Mouse (Mus musculus) kidney, postnatal 0 days (tissue): ENCODE measurements at regions not wholly inside any gene's neighbourhood (a gene's known extent, or its start where the extent isn't known, plus 50 kb on each side); places are given as distances from the start of the nearest gene placed in this dataset.
A peak's percentile ranks its signal among the peaks of the same experiment; 100 is the strongest.

Source experiments
- ATAC-seq: fragments of 200-750 bp; cut with Nextera tagmentation; replicated peaks from 2 replicates; pipeline ENCODE4 v1.8.0; 2017; ENCODE audit warnings: low read depth, moderate number of reproducible peaks, moderate TSS enrichment, moderate library complexity; ENCODE audit not compliant: low FRiP score
- DNase-seq: peaks from one replicate; pipeline ENCODE4 v3.0.0-alpha.2; 2016; ENCODE audit warnings: low spot score
- H3K27ac ChIP-seq: fragments of 300-500 bp; sonication (generic); 2 replicates; pipeline ENCODE4 v1.5.1; 2014; ENCODE audit warnings: mild to moderate bottlenecking
- H3K27me3 ChIP-seq: fragments of 300-500 bp; sonication (generic); 2 replicates; pipeline ENCODE4 v1.6.1; 2014; ENCODE audit warnings: low read length, mixed read lengths; ENCODE audit not compliant: insufficient read depth
- H3K36me3 ChIP-seq: fragments of 300-500 bp; sonication (generic); 2 replicates; pipeline ENCODE4 v1.6.1; 2014; ENCODE audit warnings: low read length, mixed read lengths; ENCODE audit not compliant: insufficient read depth
- H3K4me1 ChIP-seq: fragments of 300-500 bp; sonication (generic); replicated peaks from 2 replicates; pipeline ENCODE4 v1.6.1; 2014; ENCODE audit warnings: antibody characterized with exemption, low read length, mixed read lengths; ENCODE audit not compliant: insufficient read depth
- H3K4me2 ChIP-seq: fragments of 300-500 bp; sonication (generic); 2 replicates; pipeline ENCODE4 v1.6.1; 2014; ENCODE audit warnings: mild to moderate bottlenecking, low read length, moderate library complexity, mixed read lengths
- H3K4me3 ChIP-seq: fragments of 300-500 bp; sonication (generic); replicated peaks from 2 replicates; pipeline ENCODE4 v1.5.1; 2014; ENCODE audit warnings: low read depth, low read length
- H3K9ac ChIP-seq: fragments of 300-500 bp; sonication (generic); 2 replicates; pipeline ENCODE4 v1.6.1; 2014; ENCODE audit warnings: low read depth, low read length
- H3K9me3 ChIP-seq: fragments of 300-500 bp; sonication (generic); replicated peaks from 2 replicates; pipeline ENCODE4 v1.6.1; 2016; ENCODE audit warnings: low read length, inconsistent platforms, mixed read lengths
- CTCF ChIP-seq: IDR thresholded peaks from 2 replicates; pipeline ENCODE4 v1.5.1; 2016; ENCODE audit warnings: antibody characterized with exemption, low read depth, mild to moderate bottlenecking, moderate library complexity
- WGBS: fragments of 180-500 bp; shearing (Covaris S2); extraction: QIAGEN DNeasy Blood & Tissue Kit; methylation state at CpG from one replicate; pipeline ENCODE4 v1.1.7; 2014; 5-methylcytosine and 5-hydroxymethylcytosine counted together

DNA sequence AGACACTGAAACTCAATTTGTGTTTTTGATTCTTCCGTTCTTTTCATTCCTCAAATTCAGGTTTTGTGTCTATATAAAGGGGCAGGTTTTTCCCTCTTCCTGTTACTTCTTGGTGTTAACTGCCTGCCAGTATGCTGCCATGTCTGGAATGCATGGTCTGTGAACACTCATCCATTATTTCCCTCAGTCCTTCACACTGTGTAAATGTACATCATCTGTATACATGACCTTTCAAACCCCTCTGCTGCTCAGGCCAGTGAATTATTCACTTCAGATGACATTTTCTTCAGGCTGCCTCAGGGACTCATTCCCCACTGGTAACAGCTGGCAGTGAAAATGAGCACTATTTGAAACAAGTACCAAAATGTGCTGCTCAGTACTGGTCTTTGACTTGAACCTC lies 512.0 kb upstream of the Atxn7l3b start:
- H3K4me1 ChIP-seq, result no peaks in the 10 kb centered on the region
- TF ChIP-seq CTCF, result no peak
- H3K4me3 ChIP-seq, result no peak overlapping the region
- no peak overlapping the region for H3K27ac ChIP-seq
- ATAC-seq (no peak), DNase-seq (no peak)
- no peaks in the 10 kb centered on the region for H3K36me3 ChIP-seq
- no peak overlapping the region for H3K4me2 ChIP-seq
- H3K9me3 ChIP-seq, result no peaks in the 10 kb centered on the region
- no peak overlapping the region for H3K9ac ChIP-seq
- H3K27me3 ChIP-seq, result no peaks in the 10 kb centered on the region
- WGBS, result 80% methylated on average over 1 of the region's 1 CpGs

DNA sequence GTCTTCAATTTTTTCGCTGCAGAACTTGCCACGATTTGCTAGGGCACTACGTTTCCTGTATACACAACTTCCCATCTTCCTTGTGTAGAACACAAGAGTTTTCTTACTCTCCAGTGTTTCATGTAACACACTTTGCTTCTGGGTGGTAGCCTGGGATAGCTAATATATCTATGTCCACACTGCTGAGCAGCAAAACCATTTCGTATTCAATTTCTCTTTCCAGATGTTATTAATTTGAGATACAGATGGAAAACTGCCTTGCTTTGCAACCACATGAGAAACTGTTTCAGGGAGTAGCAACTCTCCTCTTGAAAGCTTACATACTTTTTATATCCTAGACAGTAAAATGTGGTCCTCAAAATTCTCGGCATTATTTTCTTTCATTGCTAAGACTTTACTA lies 502.4 kb upstream of the Atxn7l3b start:
- no peak for DNase-seq
- WGBS, result 85% methylated on average over 5 of the region's 5 CpGs
- ATAC-seq, result no peak
- no peaks in the 10 kb centered on the region for H3K27me3 ChIP-seq
- H3K4me2 ChIP-seq, result no peak overlapping the region
- no peak overlapping the region for H3K27ac ChIP-seq
- H3K36me3 ChIP-seq, result no peaks in the 10 kb centered on the region
- TF ChIP-seq CTCF, result no peak
- H3K9ac ChIP-seq, result no peak overlapping the region
- H3K4me1 ChIP-seq, result no peaks in the 10 kb centered on the region
- no peaks in the 10 kb centered on the region for H3K9me3 ChIP-seq
- no peak overlapping the region for H3K4me3 ChIP-seq

DNA sequence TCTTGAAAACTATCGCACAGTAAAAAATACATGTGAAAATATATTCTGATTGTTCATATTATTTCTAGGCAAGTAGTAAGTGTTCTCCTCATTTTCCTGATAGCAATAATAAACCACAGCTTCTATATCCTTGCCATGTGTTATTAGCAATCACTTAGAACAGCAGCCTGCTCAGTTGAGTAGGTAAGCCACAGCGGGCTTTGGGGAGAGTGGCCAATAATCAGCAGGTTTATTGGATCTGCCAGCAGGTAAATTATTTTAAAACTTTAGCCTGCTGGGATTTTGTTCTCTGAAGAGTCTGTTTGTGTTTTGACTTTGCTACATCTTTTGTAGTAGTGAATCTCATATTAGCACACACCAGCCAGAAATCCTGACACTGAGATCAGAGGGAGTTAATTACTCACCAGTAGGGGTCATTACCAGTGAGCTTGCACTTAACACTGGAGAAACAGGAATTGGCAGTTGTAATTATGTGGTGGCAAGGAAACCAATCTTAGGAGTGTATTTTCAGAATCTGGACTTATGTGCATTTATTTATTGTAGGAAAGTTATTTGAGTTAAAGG lies 482.5 kb upstream of the Atxn7l3b start:
- Histone ChIP-seq H3K36me3 (no peaks in the 10 kb centered on the region), H3K27me3 (no peaks in the 10 kb centered on the region), H3K4me2 (no peak overlapping the region), H3K4me1 (no peaks in the 10 kb centered on the region), H3K9ac (no peak overlapping the region), H3K4me3 (no peak overlapping the region), H3K9me3 (no peaks in the 10 kb centered on the region), H3K27ac (no peak overlapping the region)
- 91% methylated on average over 2 of the region's 2 CpGs for WGBS
- ATAC-seq, result no peak
- no peak for DNase-seq
- peak; percentile 29; the same call in 1 of the 2 replicates for TF ChIP-seq CTCF

DNA sequence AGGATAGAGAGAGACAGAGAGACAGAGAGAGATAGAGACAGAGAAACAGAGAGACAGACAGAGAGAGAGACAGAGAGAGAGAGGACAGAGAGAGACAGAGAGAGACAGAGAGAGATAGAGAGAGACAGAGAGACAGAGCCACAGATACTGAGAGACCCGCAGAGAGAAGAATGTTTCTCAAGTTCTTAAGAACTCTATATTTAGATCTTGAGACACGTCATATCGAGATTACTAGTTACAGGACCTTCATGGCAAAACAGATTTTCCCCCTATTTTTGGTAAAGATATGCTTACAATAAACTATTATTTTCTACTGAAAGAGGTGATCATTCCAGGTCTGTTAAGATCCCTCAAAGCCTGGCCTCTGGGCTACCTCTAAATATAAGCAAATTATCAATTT lies 461.8 kb upstream of the Atxn7l3b start:
- H3K27me3 ChIP-seq, result no peaks in the 10 kb centered on the region
- WGBS, result 99% methylated on average over 3 of the region's 3 CpGs
- ATAC-seq, result no peak

DNA sequence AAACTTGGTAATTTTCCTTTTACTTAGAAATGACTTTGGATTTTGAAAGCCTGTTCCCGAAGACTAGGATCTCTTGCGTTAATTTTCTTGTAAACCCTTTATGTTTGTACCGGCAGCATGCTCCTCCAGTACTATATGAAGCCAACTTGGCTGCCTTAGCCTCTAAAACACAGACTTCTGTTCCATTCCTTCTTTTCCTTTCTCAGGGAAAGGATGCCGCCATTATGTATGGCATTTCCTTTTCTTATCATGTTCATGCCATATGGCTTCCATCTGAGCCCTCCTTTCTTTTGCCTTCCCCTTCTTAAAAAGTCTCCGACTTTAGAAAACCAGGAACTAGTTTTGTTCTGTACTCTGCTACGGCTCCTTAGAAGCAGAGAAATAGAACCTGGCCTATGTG lies 440.4 kb upstream of the Atxn7l3b start:
- H3K4me1 ChIP-seq, result no peaks in the 10 kb centered on the region
- no peak overlapping the region for H3K9ac ChIP-seq
- no peaks in the 10 kb centered on the region for H3K36me3 ChIP-seq
- H3K27me3 ChIP-seq, result no peaks in the 10 kb centered on the region
- WGBS, result 84% methylated on average over 6 of the region's 6 CpGs
- H3K9me3 ChIP-seq, result no peaks in the 10 kb centered on the region
- H3K4me3 ChIP-seq, result no peak overlapping the region
- ATAC-seq (no peak), DNase-seq (no peak)
- H3K27ac ChIP-seq, result no peak overlapping the region
- no peak for TF ChIP-seq CTCF
- H3K4me2 ChIP-seq, result no peak overlapping the region

More for the DNA sequence above, 461.8 kb upstream of the Atxn7l3b start:
- Histone ChIP-seq H3K4me1 (no peaks in the 10 kb centered on the region), H3K4me3 (no peak overlapping the region), H3K27ac (no peak overlapping the region), H3K9me3 (no peaks in the 10 kb centered on the region), H3K9ac (no peak overlapping the region), H3K36me3 (no peaks in the 10 kb centered on the region), H3K4me2 (no peak overlapping the region)
- DNase-seq, result no peak
- no peak for TF ChIP-seq CTCF

DNA sequence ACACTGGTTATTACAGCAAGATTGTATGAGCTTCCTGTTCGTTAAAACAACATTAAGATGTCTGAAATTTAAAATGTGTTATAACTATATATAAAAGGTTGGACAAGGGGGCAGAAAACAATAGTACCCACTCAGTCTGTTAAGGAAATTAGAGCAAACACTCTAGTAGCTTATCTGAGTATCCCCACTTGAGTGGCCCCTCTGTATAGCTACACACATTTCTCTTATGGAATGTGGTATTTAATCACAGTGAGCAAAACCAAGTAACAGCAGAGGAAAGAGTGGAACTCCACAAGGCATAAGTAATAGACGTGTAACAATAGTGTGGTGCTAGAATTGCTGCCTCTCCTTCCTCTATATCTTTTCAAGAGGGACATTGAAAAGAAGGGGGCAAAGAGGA lies 417.4 kb upstream of the Atxn7l3b start:
- no peaks in the 10 kb centered on the region for H3K4me1 ChIP-seq
- DNase-seq (no peak), ATAC-seq (no peak)
- no peaks in the 10 kb centered on the region for H3K27me3 ChIP-seq
- H3K9ac ChIP-seq, result no peak overlapping the region
- H3K27ac ChIP-seq, result no peak overlapping the region
- no peaks in the 10 kb centered on the region for H3K9me3 ChIP-seq
- no peak overlapping the region for H3K4me2 ChIP-seq
- no peaks in the 10 kb centered on the region for H3K36me3 ChIP-seq
- TF ChIP-seq CTCF, result no peak
- WGBS, result 70% methylated on average over 2 of the region's 2 CpGs
- H3K4me3 ChIP-seq, result no peak overlapping the region
